Mouse (Mus musculus): Measurements from ENCODE around the gene Entpd1.

DNA sequence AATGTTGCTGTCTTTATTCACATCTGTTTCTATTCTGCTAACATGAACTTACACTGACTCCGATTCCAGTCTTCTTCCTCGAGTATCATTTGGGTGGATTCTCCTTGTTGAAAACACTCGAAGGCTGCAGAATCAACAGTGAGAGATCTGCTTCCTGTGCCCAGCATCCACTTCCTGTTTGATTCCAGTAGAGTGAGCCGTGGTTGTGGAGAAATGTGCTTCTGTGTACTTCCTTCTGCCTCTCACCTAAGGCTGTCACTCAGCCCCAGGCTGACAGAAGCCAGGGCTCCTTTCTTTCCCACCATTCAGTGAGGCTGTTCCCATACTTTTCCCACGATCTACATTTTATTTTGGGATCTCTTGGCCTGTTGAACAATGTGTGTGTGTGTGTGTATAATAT, 37.9 kb downstream of the Entpd1 start:
- no peak for TF ChIP-seq ZC3H11A (IDR thresholded peaks at IDR 0.05; ENCODE audit: borderline replicate concordance, low read depth, low read length)
- TF ChIP-seq CHD2 (IDR thresholded peaks at IDR 0.05; ENCODE audit: low read depth, low read length), result no peak

Measured in ES-E14 (cell line).